Mouse (Mus musculus) MEL (cell line): ENCODE data around the gene Focad.

Experiments
- BHLHE40 ChIP-seq: IDR thresholded peaks from 2 replicates; pipeline ENCODE4 v1.6.1; 2012; ENCODE audit warnings: low read depth, mild to moderate bottlenecking, inconsistent platforms, low read length, improper control_type of control experiment, borderline replicate concordance
- CTCF ChIP-seq, 3 experiments: IDR thresholded peaks in 2 of 3; conservative IDR thresholded peaks in 1 of 3; 2 replicates each; pipeline ENCODE4 v1.5.1; 2011 to 2012; ENCODE audit warnings: low read length in 3 of 3, low read depth in 2 of 3, mild to moderate bottlenecking in 2 of 3, improper control_type of control experiment in 1 of 3, inconsistent platforms in 1 of 3, mixed read lengths in 1 of 3, moderate library complexity in 1 of 3; ENCODE audit not compliant: control insufficient read depth in 1 of 3, insufficient read depth in 1 of 3, poor library complexity in 1 of 3, severe bottlenecking in 1 of 3
- GATA1 ChIP-seq: IDR thresholded peaks from 2 replicates; pipeline ENCODE4 v1.6.1; 2011; ENCODE audit warnings: low read depth, low read length, improper control_type of control experiment
- NELFE ChIP-seq: IDR thresholded peaks from 2 replicates; pipeline ENCODE4 v1.6.1; 2011; ENCODE audit warnings: low read depth, low read length, improper control_type of control experiment
- POLR2A ChIP-seq, 2 experiments: IDR thresholded peaks; 2 replicates each; pipeline ENCODE4 v1.6.1; 2011 to 2012; ENCODE audit warnings: low read length in 2 of 2, mild to moderate bottlenecking in 2 of 2, control low read depth in 1 of 2, improper control_type of control experiment in 1 of 2, low read depth in 1 of 2, moderate library complexity in 1 of 2; ENCODE audit not compliant: control insufficient read depth in 1 of 2, insufficient read depth in 1 of 2, poor library complexity in 1 of 2
- POLR2AphosphoS2 ChIP-seq: IDR thresholded peaks from 2 replicates; pipeline ENCODE4 v1.6.1; 2011; ENCODE audit warnings: low read length, improper control_type of control experiment
- POLR2AphosphoS5 ChIP-seq: IDR thresholded peaks from 2 replicates; pipeline ENCODE4 v1.6.1; 2012; ENCODE audit warnings: low read depth, borderline replicate concordance, mild to moderate bottlenecking, inconsistent platforms, low read length, moderate library complexity, mixed read lengths
- SIN3A ChIP-seq: IDR thresholded peaks from 2 replicates; pipeline ENCODE4 v1.6.1; 2012; ENCODE audit warnings: low read length, improper control_type of control experiment, inconsistent platforms
- ZC3H11A ChIP-seq: IDR thresholded peaks from 2 replicates; pipeline ENCODE4 v1.6.1; 2012; ENCODE audit warnings: low read depth, mild to moderate bottlenecking, inconsistent platforms, low read length, improper control_type of control experiment
- ZNF384 ChIP-seq: IDR thresholded peaks from 2 replicates; pipeline ENCODE4 v1.6.1; 2012; ENCODE audit warnings: low read depth, mild to moderate bottlenecking, inconsistent platforms, low read length, improper control_type of control experiment

- TF ChIP-seq POLR2AphosphoS2: no peak
- no peak for TF ChIP-seq CTCF (IDR thresholded peaks at IDR 0.05 in 2 of 3, conservative IDR thresholded peaks at IDR 0.05 in 1 of 3; ENCODE audit: control insufficient read depth in 1 of 3, insufficient read depth in 1 of 3, low read depth in 2 of 3, low read length in 3 of 3, poor library complexity in 1 of 3, severe bottlenecking in 1 of 3)
- no peak for TF ChIP-seq GATA1
- no peak for TF ChIP-seq POLR2A (IDR thresholded peaks at IDR 0.05; ENCODE audit: control insufficient read depth in 1 of 2, insufficient read depth in 1 of 2, low read depth in 1 of 2, low read length in 2 of 2, poor library complexity in 1 of 2)
- TF ChIP-seq ZC3H11A: no peak
- no peak for TF ChIP-seq SIN3A
- TF ChIP-seq BHLHE40: no peak
- TF ChIP-seq NELFE: no peak
- no peak for TF ChIP-seq POLR2AphosphoS5
- TF ChIP-seq ZNF384: no peak
These were observed 206.6 kb downstream of the Focad start for GRCm38 (mm10) chr4:88300832-88301621.
